Mouse (Mus musculus): ENCODE results near the gene Zfp784.

DNA sequence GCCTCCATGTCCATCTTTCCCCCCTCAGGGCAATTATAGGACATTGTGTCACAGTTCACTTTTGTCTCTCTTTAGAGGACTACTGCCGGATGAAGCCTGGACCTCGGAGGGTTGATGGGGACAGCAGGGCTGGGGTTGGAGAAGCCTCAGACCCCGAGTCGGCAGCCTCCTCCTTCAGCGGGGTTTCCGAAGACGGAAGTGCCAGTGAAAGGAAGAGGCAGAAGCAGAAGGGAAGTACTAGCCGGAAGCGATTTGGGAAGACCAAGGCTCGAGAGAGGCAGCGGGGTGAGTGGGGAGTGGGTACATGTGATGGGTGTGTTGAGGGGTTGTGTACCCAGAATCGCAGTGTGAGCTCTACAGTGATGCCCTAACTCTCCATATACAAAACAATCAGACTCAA lies 21.2 kb upstream of the Zfp784 start:
- TF ChIP-seq CTCF (IDR thresholded peaks at IDR 0.05 in 2 of 3, conservative IDR thresholded peaks at IDR 0.05 in 1 of 3; ENCODE audit: control insufficient read depth in 1 of 3, insufficient read depth in 1 of 3, low read depth in 2 of 3, low read length in 3 of 3, poor library complexity in 1 of 3, severe bottlenecking in 1 of 3) (no peak), POLR2A (IDR thresholded peaks at IDR 0.05; ENCODE audit: control insufficient read depth in 1 of 2, insufficient read depth in 1 of 2, low read depth in 1 of 2, low read length in 2 of 2, poor library complexity in 1 of 2) (no peak), TCF12 (IDR thresholded peaks at IDR 0.05; ENCODE audit: low read depth, low read length) (no peak)
